Mouse (Mus musculus) cerebellum, adult 8-10 months (tissue): Measurements from ENCODE around the gene Ppef2.
"Not testable (repeated sequence)": the region's sequence is repeated elsewhere in the genome, so short reads cannot be mapped to it uniquely, and the experiment has no call there.

Experiments used
- DNase-seq: peaks from one replicate; pipeline ENCODE4 v3.0.0; 2022

Ppef2 gene

GRCm38 (mm10) chr5:92234939-92235557, 21.0 kb downstream of the Ppef2 start:
- no peak for DNase-seq

- no peak for DNase-seq
Measured at GRCm38 (mm10) chr5:92233366-92233765, 22.7 kb downstream of the Ppef2 start.

- no peak for DNase-seq
Measured at GRCm38 (mm10) chr5:92231836-92232235, 24.2 kb downstream of the Ppef2 start.

DNA sequence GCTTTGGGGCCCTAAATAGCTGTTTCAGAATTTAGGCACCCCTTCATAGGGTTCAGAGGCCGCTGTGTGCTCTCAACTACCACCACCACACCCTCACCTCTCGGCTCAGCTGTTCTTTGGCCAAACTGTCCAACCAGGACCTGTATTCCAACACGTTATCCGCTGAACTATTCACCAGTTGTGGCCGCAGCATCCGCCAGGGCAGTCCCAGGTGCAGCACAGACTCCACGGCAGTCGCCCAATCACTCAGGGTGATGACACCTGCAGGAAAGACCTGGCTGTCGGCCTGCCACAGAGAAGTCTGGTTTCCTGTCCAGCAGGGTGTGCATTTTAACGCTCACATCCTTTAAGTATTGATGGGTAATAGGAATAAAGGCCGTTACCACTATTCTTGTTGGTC, 25.8 kb downstream of the Ppef2 start:
- no peak for DNase-seq

- no peak for DNase-seq
Measured at GRCm38 (mm10) chr5:92229514-92229913, 26.6 kb downstream of the Ppef2 start.

DNA sequence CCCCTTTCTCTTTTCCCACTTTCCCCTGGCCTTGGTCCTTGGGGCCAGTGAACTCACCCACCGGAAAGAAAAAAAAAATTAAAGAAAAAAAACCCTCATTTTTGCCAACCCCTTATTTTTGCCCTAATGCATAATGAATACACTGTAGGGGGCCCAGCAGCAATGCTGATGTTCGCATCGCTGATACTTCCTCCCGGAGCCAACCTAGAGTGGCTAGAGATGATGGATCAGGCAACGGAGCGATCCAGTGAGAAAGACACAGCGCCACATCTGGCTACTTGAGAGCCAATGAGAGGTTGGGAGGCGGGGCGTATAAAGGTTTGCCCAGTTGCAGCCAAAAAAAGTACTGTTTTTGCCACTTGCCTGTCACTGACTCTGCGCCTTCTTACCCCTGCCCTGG, 27.3 kb downstream of the Ppef2 start:
- no peak for DNase-seq

GRCm38 (mm10) chr5:92227782-92228181, 28.3 kb downstream of the Ppef2 start:
- no peak for DNase-seq

- DNase-seq, result no peak
Measured at GRCm38 (mm10) chr5:92220287-92220902, 35.7 kb downstream of the Ppef2 start.

DNA sequence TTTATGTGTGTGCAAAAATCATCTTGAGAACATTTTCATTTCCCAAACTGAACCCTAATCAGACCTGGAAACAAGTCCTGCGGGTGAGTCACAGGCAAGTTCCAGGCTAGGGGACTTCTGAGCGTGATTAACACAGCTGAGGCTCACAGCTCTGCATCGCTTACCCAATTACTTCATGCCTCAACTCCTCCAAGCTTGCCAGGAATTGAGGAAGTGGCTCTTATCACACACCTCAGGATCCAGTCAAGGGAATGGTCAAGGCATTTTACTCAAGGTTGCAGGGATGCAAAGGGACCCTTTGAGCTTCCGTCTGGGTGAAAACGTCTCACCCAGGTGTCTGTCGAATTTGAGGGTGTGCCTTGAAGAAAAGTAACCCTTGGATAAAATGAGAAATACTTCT, 36.3 kb downstream of the Ppef2 start:
- no peak for DNase-seq

- no peak for DNase-seq
Measured at GRCm38 (mm10) chr5:92218915-92219793, 36.9 kb downstream of the Ppef2 start.

- DNase-seq, result no peak
Measured at GRCm38 (mm10) chr5:92215308-92215707, 40.8 kb downstream of the Ppef2 start, which contains the start of gene U90926. Gene U90926, minus strand, starts transcription at chr5:92215408.

GRCm38 (mm10) chr5:92212231-92212630, 43.8 kb downstream of the Ppef2 start:
- no peak for DNase-seq

DNA sequence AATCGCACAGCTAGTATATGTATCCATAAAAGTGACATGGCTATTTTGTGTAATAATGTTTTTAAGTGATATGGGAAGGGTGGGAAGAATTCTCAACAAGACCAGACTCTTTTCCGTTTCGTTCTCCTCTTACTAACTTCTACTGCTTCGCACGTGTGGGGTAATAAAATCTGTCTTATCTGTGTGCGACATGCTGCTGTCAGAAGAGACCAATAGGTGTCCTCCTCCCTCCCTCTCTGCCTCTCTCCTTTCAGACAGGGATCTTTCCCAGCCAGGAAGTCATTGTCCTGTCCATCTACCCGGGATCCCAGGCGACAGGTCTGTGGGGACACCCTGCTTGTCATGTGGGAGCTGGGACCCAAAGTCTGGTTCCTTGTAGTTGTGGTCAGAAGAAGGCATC, 45.9 kb downstream of the Ppef2 start:
- no peak for DNase-seq

- DNase-seq, result no peak
Measured at GRCm38 (mm10) chr5:92206121-92206520, 50.0 kb downstream of the Ppef2 start.

- no peak for DNase-seq
Measured at GRCm38 (mm10) chr5:92205706-92206105, 50.4 kb downstream of the Ppef2 start.

GRCm38 (mm10) chr5:92205184-92205583, 50.9 kb downstream of the Ppef2 start:
- no peak for DNase-seq

DNA sequence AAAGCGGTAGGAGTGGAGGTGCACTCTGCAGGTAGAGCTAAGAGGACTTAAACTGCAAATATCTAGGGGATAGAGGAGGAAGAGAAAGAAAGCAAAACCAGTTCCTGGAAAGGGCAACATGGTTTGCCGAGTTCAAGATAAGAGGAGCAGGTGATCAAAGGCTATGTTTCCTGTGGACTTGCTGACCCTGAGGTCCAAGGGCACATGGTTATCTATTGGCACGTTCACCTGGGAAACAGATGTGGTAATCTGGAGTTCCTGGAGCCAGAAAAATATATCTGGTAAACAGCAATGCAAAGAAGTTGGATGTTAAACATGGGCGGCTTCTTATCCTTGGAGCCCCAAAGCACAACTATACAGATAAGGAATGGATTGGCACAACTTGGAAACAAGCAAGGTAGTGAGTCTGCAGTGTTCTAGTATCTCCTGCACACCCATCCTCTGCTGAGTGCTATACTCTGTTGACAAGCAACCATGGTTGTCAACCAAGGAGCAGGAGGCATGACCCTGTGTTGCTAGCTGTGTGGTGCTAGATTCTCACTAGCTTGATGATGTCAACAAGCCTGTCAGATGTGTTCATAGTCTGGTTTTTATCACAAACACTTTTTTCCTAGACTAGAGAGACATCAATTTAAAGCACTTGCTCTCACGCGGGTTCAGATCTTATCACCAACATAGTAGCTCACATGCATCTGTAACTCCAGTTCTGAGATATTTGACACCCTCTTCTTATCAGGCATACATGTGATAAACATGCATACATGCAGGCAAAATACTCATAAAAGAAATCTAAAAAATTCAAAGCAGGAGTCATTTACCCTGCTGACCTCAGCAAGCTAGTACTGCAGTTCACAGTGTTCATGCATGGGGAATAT, 51.7 kb downstream of the Ppef2 start:
- DNase-seq, result no peak

GRCm38 (mm10) chr5:92198266-92198665, 57.8 kb downstream of the Ppef2 start:
- DNase-seq, result no peak

DNA sequence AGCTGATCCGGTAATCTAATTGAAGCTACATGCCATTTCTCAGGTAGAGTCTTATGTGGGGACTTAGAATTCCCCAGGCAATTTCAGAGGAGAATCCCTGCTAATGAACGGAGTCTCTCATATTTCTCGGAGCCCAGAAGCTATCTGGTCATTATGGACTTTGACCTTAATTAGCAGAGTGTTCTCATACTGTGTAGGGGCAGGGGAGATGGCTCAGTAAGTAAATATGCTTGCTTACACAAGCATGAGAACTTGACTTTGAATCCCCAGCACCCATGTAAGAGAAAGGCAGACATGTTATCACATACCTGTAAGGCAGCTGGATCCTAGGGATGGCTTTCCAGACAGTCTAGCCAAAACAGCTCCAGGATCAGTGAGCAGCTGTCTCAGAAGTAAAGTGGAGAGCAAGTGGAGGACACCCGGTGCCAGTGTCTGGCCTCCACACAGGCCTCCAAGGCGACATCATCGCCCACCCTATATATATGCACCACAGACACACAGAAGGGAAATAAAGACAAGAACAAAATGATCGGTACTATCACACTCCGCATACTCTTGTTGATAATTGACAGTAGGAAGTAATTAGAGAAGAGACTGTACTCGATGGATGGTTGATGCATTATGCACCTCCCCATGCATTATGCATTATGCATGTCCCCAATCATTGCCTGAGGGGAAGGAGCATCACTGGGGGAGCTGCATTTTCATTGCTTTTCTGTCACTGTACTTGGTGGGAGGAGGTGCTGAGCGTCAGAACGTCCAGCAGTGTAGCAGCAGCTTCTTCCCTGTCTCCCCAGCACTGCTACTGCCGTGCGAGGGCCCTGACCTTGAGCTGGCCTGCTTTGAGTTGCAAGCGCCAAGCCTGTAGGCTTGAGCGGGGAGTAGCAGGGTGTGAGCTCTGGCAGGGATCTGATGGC, 58.9 kb downstream of the Ppef2 start:
- DNase-seq, result no peak

DNA sequence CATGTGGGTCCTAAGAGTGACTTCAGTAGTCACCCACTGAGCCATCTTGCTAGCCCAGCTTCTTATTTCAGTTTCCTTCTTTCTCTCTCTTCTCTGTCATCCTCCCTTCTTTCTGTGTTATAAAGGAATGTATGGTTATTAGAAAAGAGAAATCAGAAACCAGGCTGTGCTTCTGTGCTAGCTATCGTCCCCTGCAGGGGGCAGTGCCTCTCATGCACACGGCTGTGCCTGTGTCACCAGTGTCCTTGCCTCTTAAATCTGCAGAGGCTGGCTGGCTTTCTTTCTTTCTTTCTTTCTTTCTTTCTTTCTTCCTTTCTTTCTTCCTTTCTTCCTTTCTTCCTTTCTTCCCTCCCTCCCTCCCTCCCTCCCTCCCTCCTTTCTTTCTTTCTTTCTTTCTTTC, 60.4 kb downstream of the Ppef2 start:
- not testable (repeated sequence) for DNase-seq

DNA sequence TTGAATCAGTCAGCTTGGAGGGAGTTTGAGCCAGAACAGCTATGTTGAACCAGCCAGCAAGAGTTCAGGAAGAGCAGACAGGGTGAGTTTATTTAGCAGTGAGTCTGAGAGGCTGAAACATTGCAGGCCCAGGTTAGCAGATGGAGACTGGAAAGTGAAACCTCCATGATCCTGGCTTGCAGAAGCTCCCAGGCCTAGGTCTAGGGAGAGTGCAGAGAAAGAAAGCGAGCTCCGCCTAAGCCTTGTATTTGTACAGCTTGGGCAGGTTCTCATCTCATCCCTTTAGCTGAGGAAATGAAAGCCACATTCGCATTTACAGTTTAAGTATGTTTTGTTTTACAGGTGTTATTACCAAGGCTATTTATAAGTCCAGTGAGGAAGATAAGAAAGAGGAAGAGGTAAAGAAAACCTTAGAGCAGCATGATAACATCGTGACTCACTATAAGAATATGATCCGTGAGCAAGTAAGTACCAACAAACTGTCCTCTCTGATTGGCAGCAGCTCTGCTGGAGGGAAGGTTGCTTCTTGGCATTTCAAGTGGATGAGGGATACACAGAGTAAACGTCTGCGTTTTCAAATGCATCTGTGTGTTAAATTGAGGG, 67.1 kb downstream of the Ppef2 start:
- DNase-seq, result no peak
